Mouse (Mus musculus) forebrain, embryonic 11.5 days (tissue): ENCODE measurements around the gene Ahcyl2. TPM values are rescaled to one million over a fixed set of nuclear protein-coding genes. Genes with fewer than 3 reads are reported as not detected.

Experiments
- ATAC-seq: fragments of 200-750 bp; cut with Nextera tagmentation; replicated peaks from 2 replicates; pipeline ENCODE4 v1.8.0; 2017; ENCODE audit warnings: moderate TSS enrichment; ENCODE audit not compliant: low FRiP score
- DNase-seq: peaks from one replicate; pipeline ENCODE4 v3.0.0-alpha.2; 2017; ENCODE audit warnings: low spot score
- H3K27ac ChIP-seq: fragments of 300-500 bp; sonication (generic); 2 replicates; pipeline ENCODE4 v1.5.1; 2014; ENCODE audit warnings: low read depth, low read length
- H3K27me3 ChIP-seq: fragments of 300-500 bp; sonication (generic); 2 replicates; pipeline ENCODE4 v1.6.1; 2014; ENCODE audit warnings: mild to moderate bottlenecking, low read length, mixed read lengths; ENCODE audit not compliant: control insufficient read depth, insufficient read depth
- H3K36me3 ChIP-seq: fragments of 300-500 bp; sonication (generic); 2 replicates; pipeline ENCODE4 v1.6.1; 2014; ENCODE audit warnings: mild to moderate bottlenecking, low read length, moderate library complexity, mixed read lengths; ENCODE audit not compliant: control insufficient read depth, insufficient read depth
- H3K4me1 ChIP-seq: fragments of 300-500 bp; sonication (generic); replicated peaks from 2 replicates; pipeline ENCODE4 v1.6.1; 2014; ENCODE audit warnings: low read length, mixed read lengths; ENCODE audit not compliant: control insufficient read depth, insufficient read depth
- H3K4me2 ChIP-seq: fragments of 300-500 bp; sonication (generic); 2 replicates; pipeline ENCODE4 v1.6.1; 2014; ENCODE audit warnings: low read depth, mild to moderate bottlenecking, low read length, moderate library complexity, mixed read lengths; ENCODE audit not compliant: severe bottlenecking
- H3K4me3 ChIP-seq: fragments of 300-500 bp; sonication (generic); 2 replicates; pipeline ENCODE4 v1.5.1; 2014; ENCODE audit warnings: low read depth, low read length
- H3K9ac ChIP-seq: fragments of 300-500 bp; sonication (generic); 2 replicates; pipeline ENCODE4 v1.6.1; 2014; ENCODE audit warnings: low read length
- H3K9me3 ChIP-seq: fragments of 300-500 bp; sonication (generic); 2 replicates; pipeline ENCODE4 v1.6.1; 2016; ENCODE audit warnings: low read length, mixed read lengths; ENCODE audit not compliant: control insufficient read depth
- WGBS: fragments of 180-500 bp; shearing (Covaris S2); extraction: QIAGEN DNeasy Blood & Tissue Kit; methylation state at CpG from one replicate; pipeline ENCODE4 v1.1.7; 2014; 5-methylcytosine and 5-hydroxymethylcytosine counted together
- polyA plus RNA-seq: library from polyadenylated mRNA; unstranded; fragments of >200 nt; fragmentation: Nextera tagmentation; extraction: Ambion mirVana; gene quantifications from 2 replicates; pipeline ENCODE4 v1.2.1, GENCODE M21; 2014

Gene Ahcyl2
- polyA plus RNA-seq, result 16.7 and 19.1 TPM in 2 replicates

DNA sequence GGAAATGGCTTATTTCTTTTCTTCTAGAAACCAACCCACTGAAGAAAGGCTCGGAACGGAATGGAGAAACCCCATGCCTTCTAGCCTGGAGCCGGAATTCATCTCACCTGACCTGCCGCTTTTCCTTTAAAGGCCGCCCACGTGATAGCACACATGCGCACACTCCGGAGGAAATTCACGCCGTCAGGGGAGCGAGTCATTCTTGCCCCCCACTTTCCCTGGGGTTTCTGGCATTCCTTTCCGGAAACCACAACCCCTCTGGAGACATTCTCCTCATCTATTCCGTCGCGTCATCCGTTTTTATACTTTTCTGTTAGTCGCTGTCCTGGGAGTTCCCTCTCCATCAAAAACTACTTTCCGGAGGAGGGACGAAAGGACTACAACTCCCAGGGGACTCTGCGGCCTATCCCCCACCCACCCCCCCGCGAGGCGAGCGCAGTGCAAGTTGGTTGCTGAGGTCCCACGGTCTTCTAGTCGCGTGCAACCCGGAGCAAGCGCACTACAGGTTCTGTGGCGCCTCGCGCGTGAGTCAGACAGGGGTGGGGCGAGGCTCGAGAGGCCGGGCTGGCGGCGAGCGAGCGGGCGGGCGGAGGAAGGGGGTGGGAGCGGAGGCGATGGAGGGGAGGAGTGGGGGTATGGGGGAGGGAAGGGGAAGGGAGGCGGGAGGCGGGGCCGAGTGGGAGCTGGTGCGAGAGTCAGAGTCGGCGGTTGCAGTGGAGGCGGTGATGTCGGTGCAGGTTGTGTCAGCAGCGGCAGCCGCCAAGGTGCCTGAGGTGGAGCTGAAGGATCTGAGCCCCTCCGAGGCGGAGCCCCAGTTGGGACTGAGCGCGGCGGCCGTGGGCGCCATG is at the start of gene Ahcyl2:
Ahcyl2 (plus strand) TSS at position 199 of the 848 bp plus-strand sequence.
- DNase-seq (peak; percentile 98), ATAC-seq (peak; percentile 97)
- Histone ChIP-seq H3K4me1 (peaks cover 3% of the 10 kb centered on the region; the same call in 1 of the 2 replicates), H3K4me3 (peak within 1 kb of the TSS; percentile 81), H3K36me3 (no peaks in the 10 kb centered on the region), H3K27ac (peak within 1 kb of the TSS; percentile 68), H3K27me3 (no peaks in the 10 kb centered on the region), H3K9me3 (no peaks in the 10 kb centered on the region), H3K9ac (peak within 1 kb of the TSS; percentile 83), H3K4me2 (peak within 1 kb of the TSS; percentile 78)
- under 1% methylated on average over 53 of the region's 61 CpGs for WGBS

DNA sequence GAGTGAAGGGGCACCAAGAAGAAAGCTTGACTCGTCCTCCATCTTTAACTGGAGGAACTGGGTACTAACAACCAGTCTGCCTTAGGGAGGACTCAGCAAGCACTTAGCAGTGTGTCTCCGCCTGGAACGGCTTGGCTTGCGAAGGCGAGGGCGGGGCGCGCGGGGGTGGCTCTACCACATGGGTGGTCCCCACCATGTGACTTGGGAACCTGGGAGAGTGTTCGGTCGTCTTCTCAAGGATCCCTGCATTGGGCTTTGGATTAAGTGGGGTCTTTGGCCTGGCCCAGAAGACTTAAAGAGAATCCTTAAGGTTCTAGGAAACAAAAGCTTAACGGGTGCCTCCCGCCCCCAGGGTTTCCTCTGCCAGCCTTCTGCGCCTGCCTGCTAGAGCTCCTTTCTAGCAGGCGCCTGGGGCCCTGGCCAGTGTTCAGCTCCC is 48.9 kb upstream of the Ahcyl2 start:
- Histone ChIP-seq H3K4me3 (peak overlapping the region; percentile 21), H3K27me3 (no peaks in the 10 kb centered on the region), H3K27ac (no peak overlapping the region), H3K4me1 (peaks cover 12% of the 10 kb centered on the region), H3K36me3 (no peaks in the 10 kb centered on the region), H3K9me3 (no peaks in the 10 kb centered on the region), H3K4me2 (peak overlapping the region; percentile 40), H3K9ac (peak overlapping the region; percentile 13)
- DNase-seq (peak; percentile 81), ATAC-seq (peak; percentile 65)
- 3% methylated on average over 15 of the region's 15 CpGs for WGBS

DNA sequence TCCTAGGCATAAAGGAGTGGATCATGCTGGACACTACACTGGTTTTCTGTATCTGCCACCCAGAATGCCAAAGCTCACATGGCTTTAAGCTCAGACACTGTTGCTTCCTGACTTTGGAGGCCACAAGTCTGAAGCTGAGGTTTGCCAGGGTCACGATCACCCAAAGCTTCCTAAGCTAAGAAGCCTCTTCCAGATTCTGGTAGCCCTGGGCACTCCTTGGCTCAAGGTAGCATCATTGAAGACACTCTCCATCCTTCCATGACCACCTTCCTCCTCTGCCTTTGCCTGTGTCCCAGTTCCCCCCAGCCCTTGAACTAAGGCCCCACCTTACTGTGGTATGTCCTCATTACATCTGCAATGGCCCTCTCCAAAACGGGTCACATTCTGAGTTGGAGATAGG is 45.9 kb upstream of the Ahcyl2 start:
- H3K27me3 ChIP-seq, result no peaks in the 10 kb centered on the region
- no peak overlapping the region for H3K4me3 ChIP-seq
- 76% methylated on average over 2 of the region's 2 CpGs for WGBS
- peaks cover 12% of the 10 kb centered on the region for H3K4me1 ChIP-seq
- no peaks in the 10 kb centered on the region for H3K36me3 ChIP-seq
- no peak for ATAC-seq
- H3K27ac ChIP-seq, result no peak overlapping the region
- H3K4me2 ChIP-seq, result no peak overlapping the region
- no peak for DNase-seq
- no peak overlapping the region for H3K9ac ChIP-seq
- H3K9me3 ChIP-seq, result no peaks in the 10 kb centered on the region

DNA sequence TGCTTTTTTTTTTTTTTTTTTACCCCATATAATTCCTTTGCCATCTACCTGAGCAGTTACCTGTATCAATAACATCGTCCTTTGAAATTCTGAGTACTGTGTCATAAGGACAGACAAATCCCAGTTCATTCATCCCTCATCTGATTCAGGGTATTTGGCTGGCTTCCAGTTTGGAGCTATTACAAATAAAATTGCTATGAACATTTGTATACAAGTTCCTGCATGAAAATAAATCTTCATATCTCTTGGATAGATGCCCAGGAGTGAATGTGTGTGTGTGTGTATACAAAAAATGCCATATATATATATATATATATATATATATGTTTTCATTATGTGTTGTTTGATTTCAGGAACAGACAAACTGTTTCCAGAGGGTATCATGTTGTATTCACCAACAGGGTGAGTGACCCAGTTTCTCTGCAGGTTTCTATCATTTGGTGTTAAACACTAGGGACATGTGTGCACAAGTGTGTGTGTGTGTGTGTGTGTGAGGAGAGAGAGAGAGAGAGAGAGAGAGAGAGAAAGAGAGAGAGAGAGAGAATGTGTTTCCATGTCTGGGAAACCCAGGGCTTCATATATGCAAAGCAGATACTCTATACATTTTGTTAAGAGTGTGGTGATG is 41.1 kb upstream of the Ahcyl2 start:
- Histone ChIP-seq H3K36me3 (no peaks in the 10 kb centered on the region), H3K4me3 (no peak overlapping the region), H3K27ac (no peak overlapping the region), H3K4me1 (0 out of 2 replicates have a peak, but pooled peaks cover 2% of the 10 kb centered on the region), H3K9ac (no peak overlapping the region), H3K4me2 (no peak overlapping the region), H3K9me3 (no peaks in the 10 kb centered on the region), H3K27me3 (no peaks in the 10 kb centered on the region)
- DNase-seq, result no peak
- WGBS, result 87% methylated on average over 1 of the region's 1 CpGs
- no peak for ATAC-seq

DNA sequence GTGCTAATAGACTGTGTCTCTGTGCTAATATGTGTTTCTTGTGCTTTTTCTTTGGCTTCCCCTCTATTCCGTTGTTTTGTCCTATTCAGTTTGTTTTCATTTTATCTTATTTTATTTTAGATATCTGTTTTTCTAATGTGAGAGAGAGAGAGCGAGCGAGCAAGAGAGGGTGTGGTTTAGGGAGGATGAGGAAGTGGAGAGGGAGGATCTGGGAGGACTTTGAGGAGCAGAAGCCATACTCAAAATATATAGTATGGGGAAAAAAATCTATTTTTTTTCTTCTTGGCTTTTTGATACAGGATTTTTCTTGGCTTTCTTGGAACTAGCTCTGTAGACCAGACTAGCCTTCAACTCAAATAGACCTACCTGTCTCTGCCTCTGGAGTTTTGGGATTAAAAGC is 39.8 kb upstream of the Ahcyl2 start:
- no peak overlapping the region for H3K4me2 ChIP-seq
- H3K4me3 ChIP-seq, result no peak overlapping the region
- DNase-seq (no peak), ATAC-seq (no peak)
- no peaks in the 10 kb centered on the region for H3K27me3 ChIP-seq
- 0 out of 2 replicates have a peak, but pooled peaks cover 2% of the 10 kb centered on the region for H3K4me1 ChIP-seq
- no peaks in the 10 kb centered on the region for H3K9me3 ChIP-seq
- H3K27ac ChIP-seq, result no peak overlapping the region
- WGBS, result 85% methylated on average over 3 of the region's 3 CpGs
- H3K9ac ChIP-seq, result no peak overlapping the region
- no peaks in the 10 kb centered on the region for H3K36me3 ChIP-seq

DNA sequence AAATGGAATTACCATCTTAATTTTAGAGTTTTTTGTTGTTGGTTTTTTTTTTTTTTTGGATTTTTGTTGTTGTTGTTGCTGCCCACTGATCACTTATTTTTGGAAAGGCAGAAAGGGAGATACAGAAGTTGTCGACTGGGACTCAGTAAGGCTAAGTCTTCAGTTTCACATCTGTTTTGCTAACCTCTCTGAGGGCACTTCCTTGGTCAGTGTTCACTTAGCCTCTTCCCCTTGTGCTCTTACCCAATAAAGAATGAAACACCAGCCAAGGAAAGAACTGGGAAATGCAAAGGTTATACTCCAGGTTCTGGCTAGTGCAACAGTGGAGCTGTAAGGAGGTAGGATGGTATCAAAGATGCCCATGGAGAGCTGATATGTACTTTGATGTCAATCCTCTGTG is 38.3 kb upstream of the Ahcyl2 start:
- no peak for ATAC-seq
- 86% methylated on average over 1 of the region's 1 CpGs for WGBS
- H3K4me2 ChIP-seq, result no peak overlapping the region
- no peaks in the 10 kb centered on the region for H3K4me1 ChIP-seq
- H3K27me3 ChIP-seq, result no peaks in the 10 kb centered on the region
- no peak overlapping the region for H3K9ac ChIP-seq
- no peak overlapping the region for H3K27ac ChIP-seq
- no peak overlapping the region for H3K4me3 ChIP-seq
- no peaks in the 10 kb centered on the region for H3K9me3 ChIP-seq
- DNase-seq, result no peak
- no peaks in the 10 kb centered on the region for H3K36me3 ChIP-seq

DNA sequence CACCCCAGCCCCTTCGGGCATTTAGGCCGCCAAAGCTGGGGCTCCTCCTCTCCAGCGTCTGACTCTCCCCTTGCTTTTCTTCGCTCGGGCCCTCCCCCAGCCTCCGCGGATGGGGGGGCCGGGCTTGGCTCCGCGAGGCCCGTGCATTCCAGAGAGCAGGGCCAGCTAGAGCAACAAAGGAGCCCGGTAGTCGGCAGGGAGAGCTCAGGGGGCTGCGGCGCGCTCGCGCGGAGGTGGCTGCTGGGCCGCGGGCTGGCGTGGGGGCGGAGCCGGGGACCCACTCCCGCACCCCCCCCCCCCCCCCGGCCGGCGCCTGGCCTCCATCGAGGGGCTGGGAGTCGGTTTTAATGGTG is 32.5 kb upstream of the Ahcyl2 start, which contains the start of gene Smo:
Smo (plus strand) TSS at position 168 of the 353 bp plus-strand sequence.
- ATAC-seq (peak; percentile 97), DNase-seq (peak; percentile 97)
- H3K4me3 ChIP-seq, result peak within 1 kb of the TSS; percentile 96
- peaks cover 5% of the 10 kb centered on the region; the same call in 1 of the 2 replicates for H3K36me3 ChIP-seq
- peak within 1 kb of the TSS; percentile 91 for H3K27ac ChIP-seq
- H3K4me2 ChIP-seq, result peak within 1 kb of the TSS; percentile 55
- peak within 1 kb of the TSS; percentile 99 for H3K9ac ChIP-seq
- under 1% methylated on average over 25 of the region's 30 CpGs for WGBS
- no peaks in the 10 kb centered on the region for H3K9me3 ChIP-seq
- H3K27me3 ChIP-seq, result no peaks in the 10 kb centered on the region
- H3K4me1 ChIP-seq, result 0 out of 2 replicates have a peak, but pooled peaks cover 5% of the 10 kb centered on the region

DNA sequence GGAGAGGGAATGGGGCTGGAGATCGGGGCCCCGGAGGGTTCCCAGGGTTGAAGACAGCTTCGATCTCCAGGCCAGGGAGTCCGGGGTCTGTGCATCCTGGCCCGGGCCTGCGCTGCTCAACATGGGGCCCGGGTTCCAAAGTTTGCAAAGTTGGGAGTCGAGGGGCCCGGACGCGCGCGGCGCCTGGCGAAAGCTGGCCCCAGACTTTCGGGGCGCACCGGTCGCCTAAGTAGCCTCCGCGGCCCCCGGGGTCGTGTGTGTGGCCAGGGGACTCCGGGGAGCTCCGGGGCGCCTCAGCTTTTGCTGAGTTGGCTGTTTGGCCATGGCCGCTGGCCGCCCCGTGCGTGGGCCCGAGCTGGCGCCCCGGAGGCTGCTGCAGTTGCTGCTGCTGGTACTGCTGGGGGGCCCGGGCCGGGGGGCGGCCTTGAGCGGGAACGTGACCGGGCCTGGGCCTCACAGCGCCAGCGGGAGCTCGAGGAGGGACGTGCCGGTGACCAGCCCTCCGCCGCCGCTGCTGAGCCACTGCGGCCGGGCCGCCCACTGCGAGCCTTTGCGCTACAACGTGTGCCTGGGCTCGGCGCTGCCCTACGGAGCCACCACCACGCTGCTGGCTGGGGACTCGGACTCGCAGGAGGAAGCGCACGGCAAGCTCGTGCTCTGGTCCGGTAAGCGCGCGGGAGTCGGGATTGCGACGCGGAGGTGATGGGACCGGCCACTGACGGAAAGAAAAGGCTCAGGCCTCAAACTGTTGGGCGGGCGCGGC is 31.9 kb upstream of the Ahcyl2 start:
- Histone ChIP-seq H3K9me3 (no peaks in the 10 kb centered on the region), H3K4me1 (0 out of 2 replicates have a peak, but pooled peaks cover 5% of the 10 kb centered on the region), H3K4me3 (peak overlapping the region; percentile 96), H3K36me3 (peaks cover 5% of the 10 kb centered on the region; the same call in 1 of the 2 replicates), H3K9ac (peak overlapping the region; percentile 99), H3K27ac (peak overlapping the region; percentile 91), H3K27me3 (no peaks in the 10 kb centered on the region), H3K4me2 (peak overlapping the region; percentile 55)
- under 1% methylated on average over 75 of the region's 75 CpGs for WGBS
- DNase-seq (peak; percentile 87), ATAC-seq (peak; percentile 84)
